Mouse (Mus musculus): ENCODE measurements around the gene Ppp1r21.
A peak's percentile ranks its signal among the peaks of the same experiment; 100 is the strongest.

- TF ChIP-seq CTCF (IDR thresholded peaks at IDR 0.05; ENCODE audit: insufficient read depth, low read length), result no peak
- TF ChIP-seq POLR2A (IDR thresholded peaks at IDR 0.05; ENCODE audit: borderline replicate concordance, extremely low read depth, low read depth, low read length), result peak; percentile 36; the same call in 1 of the 2 replicates
Measured at GRCm38 (mm10) chr17:88629381-88629759, 99.5 kb downstream of the Ppp1r21 start.
